Mouse (Mus musculus) myocyte (in vitro differentiated cells): ENCODE results near the gene Nprl3.

ENCODE experiments used
- POLR2A ChIP-seq: IDR thresholded peaks from one replicate; pipeline ENCODE4 v1.6.1; 2011; ENCODE audit warnings: low read depth, mild to moderate bottlenecking, control low read depth, moderate library complexity; ENCODE audit not compliant: insufficient read length
- REST ChIP-seq: IDR thresholded peaks from one replicate; pipeline ENCODE4 v1.6.1; 2011; ENCODE audit warnings: mild to moderate bottlenecking, control low read depth, moderate library complexity; ENCODE audit not compliant: insufficient read depth, insufficient read length
- TCF3 ChIP-seq: IDR thresholded peaks from one replicate; pipeline ENCODE4 v1.6.1; 2011; ENCODE audit warnings: low read depth, control low read depth; ENCODE audit not compliant: insufficient read length

DNA sequence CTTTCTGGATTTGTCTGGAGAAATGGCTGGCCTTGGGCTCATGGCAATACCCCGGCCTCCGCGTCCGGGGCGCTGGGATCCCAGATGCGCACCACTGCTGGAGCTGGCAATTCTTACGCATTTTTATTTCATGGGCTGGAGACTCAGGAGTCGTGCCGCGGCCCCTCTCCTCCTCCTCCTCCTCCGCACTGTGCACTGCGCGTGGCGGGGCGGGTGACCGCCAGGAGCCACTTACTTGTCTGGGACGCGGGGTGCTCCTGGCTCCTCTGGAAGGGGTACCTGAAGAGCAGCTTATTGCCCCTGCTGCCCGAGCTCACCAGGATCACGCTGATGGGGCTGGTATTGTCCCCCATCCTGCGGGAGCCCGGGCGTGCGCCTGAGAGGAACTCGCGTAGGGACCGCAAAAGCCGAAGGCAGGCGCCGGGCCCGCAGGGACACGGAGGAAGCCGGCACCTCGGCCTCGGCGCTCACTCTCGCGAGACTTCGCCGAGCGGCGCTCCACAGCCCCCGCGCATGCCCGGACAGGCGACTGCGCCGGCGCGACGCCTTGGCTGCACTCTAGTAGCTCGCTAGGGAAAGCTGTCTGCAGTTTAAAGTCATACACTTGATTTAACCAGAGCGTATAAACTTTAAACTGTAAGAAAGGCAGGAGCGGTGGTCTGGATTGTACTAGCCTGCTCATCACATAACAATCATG is at the start of gene Nprl3:
- TF ChIP-seq POLR2A: peak; percentile 96
- no peak for TF ChIP-seq REST
- no peak for TF ChIP-seq TCF3
